Mouse (Mus musculus): ENCODE measurements at regions not wholly inside any gene's neighbourhood (a gene's known extent, or its start where the extent isn't known, plus 50 kb on each side); places are given as distances from the start of the nearest gene placed in this dataset.

DNA sequence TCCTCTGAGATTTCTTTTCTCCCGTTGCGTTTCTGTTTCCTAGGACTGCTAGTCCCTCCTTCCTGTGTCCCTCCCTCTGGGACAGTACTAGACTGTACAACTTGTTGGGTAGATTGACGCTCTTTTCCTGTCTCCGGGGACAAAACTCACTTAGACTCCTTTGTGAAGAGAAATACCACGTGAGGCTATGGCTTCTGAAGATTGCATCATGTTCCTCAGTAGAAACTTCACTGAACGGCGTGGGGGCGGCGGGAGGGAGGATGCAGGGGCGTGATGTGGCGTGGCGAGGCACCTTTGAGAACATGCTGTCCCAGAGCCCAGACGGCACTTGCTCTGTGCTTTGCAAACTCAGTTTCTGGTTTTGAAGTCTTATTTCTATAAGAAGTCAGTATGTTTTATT lies 78.5 kb downstream of the Spata18 start:
- no peak for ATAC-seq

DNA sequence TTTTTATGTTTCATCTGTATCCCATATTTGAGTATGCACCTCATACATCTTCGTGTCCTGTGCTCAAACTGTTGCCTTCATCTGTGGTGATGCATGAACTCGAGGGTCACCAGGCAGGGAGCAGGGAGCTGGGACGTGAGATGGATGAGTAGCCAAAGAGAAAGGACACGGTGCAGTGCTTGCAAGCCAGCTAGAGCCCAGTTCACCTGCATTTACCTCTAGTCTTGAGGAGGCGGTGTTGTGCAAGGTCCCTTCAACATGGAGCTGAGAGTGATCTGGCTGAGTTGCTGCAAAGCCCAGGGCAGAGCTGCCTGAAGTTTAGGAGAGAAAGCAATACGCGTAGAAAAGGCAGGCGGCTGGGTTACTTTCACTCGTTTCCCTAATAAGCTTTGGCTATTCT lies 80.2 kb downstream of the Spata18 start:
- ATAC-seq, result no peak

DNA sequence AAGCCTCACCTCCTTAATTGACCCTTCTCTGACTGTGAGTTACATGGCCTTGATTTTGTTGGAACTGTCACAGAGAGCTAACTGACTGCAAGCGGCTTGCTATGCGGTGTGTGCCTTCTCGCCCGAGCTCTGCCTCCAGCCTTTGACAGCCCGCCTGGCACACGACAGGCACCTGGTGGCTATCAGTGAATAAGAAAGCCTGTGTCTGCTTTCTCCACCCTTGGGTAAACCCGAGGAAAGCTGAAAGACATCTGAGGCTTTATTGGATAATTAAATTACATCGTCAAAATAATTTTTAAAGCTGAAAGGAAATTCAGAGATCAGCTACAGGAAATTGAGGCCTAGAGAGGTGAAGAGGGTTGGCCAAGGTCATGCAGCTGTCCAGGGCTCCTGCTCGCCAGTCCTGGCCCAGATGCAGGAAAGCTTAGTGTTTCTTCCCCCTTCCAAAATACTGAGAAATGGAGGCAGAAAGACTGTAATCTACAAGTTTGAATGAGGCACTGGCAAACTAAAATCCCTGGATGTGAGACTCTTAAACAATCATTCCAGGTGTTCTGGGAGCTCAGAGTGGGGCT lies 80.9 kb downstream of the Spata18 start:
- ATAC-seq, result no peak

DNA sequence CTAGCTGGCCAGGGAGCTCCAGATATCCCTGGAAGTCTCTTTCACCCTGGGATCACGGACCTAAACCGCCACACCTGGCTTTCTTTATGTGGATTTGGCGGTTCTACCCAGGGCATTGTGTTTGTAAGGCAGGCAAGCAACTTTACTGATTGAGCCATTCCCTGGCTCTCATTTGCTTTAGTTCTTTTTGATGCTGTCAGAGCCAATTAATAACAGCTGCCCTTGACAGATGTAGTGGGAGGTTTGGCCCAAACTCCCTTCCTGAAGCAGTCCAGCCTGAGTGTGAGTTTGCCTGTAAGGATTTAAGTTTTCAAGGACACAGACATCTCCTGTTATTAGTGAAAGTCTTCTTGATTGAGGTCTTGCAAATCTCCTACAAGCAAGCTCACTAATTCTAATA lies 89.6 kb downstream of the Spata18 start:
- ATAC-seq, result no peak

DNA sequence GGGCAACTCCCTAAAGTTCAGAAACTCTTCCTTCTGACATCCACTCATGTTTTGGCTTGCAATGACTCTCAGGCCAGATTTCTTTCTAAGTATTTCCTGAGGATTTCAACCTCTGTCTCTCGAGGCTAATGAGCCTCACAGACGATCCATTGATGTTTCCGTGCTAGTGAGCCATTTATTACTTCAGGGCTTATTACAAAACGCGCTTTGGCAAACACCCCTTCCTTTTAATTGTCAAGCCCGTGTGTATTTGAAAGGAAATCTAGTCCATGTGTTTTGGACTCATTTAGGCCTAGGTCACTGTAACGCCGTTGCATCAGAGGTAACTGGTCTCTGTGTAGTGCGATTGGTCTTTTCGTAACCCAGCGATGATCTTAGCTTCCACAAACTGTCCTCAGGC lies 90.3 kb downstream of the Spata18 start:
- ATAC-seq, result no peak

DNA sequence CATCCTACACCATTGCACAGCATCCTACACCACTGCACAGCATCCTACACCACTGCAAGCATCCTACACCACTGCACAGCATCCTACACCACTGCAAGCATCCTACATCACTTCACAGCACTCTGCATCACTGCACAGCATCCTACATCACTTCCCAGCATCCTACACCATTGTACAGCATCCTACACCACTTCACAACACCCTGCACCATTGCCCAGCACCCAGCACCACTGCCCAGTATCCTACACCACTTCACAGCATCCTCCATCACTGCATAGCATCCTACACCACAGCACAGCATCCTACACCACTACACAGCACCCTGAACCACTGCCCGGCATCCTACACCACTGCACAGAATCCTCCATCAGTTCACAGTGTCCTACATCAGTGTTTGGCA lies 92.8 kb downstream of the Spata18 start:
- ATAC-seq, result no peak

DNA sequence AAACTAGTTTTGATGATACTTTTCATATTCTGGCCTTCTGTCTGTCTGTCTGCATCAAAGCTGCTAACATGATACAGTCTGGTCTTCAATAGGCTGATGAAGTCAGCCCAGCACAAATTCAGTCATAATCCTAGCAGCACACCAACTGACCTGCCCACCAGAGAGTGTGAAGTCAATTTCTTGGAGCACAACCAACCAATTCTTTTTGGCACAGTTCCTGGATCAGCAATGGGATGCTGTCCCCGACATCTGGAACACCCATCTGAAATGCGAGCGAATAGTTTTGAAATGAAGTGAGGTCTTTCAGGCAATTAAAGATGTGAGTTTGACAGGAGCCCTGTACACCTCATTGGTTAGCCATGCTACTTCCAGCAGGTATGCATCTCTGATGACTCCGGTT lies 98.6 kb downstream of the Spata18 start:
- no peak for ATAC-seq

DNA sequence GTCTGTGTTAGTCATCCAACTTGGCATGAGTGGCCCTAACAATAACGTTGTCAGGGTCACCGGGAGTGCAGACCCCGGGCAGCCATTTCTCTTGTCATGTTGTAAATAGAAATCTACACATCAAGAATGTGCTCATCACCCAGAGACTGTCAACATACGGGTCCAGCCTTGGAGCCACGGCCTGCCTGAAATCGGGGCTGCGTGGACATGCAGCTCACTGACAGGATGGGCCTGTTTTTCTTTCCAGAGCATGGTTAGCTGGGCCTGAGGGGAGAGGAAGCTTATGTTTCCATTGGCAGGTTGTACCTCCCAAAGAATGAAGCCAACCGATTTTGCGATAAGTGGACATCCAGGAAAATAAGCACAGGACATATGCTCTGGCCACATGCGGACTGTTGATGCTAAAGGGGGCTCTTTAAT lies 101.1 kb downstream of the Spata18 start:
- ATAC-seq, result no peak

DNA sequence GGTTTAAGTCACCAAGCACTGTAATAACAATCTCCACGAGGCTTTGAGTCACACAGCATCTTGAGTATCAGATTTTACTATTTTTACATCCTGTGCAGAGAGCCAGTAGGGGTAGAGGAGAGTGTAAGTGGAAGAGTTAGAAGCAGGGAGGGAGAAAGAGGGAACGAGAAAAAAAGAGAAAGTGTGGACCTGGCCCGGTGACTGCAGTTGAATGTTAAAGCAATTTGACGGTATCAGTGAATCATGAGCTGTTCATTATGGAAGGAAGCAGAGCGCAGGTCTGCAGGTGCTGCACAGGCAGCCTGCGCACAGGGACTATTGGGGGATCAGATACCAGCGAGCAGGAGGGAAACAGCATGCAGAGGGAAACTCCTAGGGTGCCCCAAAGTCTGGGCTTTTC lies 102.6 kb downstream of the Spata18 start:
- no peak for ATAC-seq

DNA sequence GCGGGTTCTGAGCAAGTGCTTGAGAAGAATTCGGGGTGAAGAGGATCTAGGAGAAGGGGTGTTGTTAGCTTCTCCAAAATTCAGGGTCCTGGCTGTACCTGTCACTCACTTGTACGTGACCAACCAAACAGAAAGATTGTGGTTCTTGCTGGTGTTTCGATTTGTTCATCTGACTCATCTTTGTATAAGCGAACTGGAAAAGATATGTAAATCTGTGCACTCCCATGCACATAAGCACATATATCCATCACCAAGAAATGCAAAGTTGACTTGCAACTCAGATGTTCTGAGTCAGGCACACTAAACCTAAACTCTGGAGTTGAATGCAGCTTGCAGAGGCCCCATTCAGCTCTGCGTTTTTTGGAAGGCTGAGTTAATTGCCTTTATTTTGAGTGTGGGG lies 107.4 kb downstream of the Spata18 start:
- no peak for ATAC-seq

DNA sequence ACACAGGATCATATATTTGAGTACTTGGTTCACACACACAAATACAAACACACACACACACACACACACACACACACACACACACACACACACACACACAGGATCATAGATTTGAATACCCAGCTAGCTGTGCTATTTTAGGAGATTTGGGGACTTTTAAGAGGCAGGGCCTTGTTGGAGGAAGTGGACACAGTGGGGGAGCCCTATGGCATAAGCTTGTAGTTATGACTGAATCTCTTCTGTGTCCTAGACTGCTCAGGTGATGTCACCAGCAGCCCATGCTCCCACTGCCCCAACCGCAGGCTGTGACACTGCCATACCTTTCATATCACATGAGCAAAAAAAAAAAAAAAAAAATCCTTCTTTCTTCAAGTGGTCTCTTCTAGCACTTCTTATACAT lies 110.1 kb downstream of the Spata18 start:
- no peak for ATAC-seq

DNA sequence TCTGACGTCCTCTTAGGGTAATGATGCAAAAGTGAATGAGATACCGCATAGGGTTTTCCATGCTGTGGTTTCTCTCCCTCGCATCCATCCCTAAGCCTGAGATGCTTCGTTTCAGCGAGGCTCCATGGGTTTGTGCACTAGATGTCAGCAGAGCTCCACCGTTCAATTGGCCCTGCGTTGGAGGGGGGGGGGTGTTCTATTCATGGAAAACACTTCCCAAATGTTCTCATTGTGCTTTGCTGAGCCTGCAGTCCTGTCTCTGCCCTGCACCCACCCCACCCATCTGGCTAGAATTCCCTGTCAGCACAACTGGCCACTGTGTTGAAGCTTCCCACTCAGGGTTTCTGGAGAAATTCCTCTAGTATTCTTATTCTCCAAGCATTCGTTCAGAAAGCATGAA lies 110.5 kb downstream of the Spata18 start:
- no peak for ATAC-seq

DNA sequence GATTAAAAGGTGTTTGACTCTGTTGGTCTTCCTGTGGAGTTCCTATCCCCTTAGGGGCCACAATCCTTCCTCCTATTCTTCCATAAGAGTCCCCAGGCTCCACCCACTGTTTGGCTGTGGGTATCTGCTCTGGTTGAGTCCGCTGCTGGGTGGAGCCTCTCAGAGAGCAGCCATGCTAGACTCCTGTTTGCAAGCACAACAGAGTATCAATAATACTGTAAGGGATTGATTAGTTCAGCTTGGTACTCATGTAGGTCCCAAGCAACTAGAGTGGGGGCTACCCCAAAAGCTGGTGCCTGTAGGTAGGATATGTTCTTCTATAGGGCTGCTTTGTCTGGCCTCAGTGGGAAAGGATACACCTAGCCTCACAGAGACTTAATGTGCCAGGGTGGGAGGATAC lies 113.0 kb downstream of the Spata18 start:
- no peak for ATAC-seq

DNA sequence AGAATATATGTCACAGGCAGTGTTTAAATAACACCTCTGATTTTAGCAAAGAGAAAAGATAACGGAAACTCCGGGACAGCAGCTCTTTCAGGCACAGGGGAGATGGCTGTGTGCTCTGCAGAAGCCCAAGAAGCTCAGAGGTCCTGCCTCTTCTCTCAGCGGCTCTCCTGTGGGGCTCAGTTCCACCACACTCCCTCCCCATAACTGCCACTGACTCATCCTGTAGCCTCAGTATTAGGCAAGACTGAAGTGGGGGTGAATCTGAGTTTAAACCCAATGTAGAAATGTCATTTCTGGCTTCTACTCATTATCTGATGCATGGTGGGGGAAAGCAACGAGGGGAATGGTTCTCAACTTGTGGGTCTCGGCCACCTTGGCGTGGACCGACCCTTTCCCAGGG lies 114.3 kb downstream of the Spata18 start:
- no peak for ATAC-seq

DNA sequence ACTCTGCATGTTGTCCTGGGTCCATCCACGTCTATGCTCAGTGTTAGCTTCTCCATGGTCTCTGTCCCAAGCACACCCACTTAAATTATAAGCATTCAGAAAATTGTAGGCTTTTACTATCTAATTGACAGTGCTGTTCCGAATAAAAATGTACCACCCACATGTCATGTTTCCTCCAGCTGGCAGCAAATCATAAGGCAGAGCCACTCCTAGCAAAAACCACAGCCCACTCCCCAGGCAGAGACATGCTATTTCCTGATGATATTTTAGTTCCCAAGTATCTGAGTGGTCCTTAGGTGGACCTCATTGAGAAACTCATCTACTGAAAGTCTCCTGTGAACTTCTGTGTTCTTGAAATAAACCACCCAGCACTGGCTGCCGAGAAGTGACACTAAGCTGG lies 117.1 kb downstream of the Spata18 start:
- ATAC-seq, result no peak

DNA sequence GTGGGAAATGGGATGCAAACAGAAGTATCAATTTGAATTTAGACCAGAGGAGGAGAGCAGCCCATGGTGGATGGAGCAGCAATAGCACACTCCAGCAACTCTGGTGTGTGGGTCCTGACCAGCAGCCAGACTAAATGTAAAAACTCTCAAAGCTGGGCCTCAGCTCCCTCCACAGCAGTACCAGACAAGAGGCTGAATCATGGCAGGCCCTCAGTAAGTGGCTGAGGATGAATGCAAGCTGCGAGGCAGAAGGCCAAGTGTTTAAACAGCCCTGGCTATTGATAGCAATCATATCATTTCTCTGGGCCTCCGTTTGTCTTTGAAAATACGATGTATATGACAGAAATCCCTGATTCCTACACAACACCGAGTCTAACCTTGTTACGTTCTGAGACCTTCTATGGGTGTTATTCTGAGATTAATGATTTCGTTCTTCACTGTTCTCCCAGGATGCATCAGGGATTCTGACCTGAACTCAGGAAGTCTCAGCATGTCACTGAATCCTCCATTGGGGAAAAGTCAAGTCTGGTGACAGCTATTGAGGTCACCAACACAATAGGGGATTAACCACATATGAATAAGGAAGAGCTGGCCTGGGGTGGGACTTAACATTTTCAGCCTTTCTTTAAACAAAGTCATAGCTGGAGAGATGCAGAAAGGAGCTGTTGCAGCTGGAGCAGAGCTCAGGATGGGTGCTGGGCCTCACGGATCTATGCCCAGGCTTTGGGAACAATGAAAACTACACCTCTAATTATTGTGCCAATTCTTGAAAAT lies 124.8 kb downstream of the Spata18 start:
- ATAC-seq, result no peak

DNA sequence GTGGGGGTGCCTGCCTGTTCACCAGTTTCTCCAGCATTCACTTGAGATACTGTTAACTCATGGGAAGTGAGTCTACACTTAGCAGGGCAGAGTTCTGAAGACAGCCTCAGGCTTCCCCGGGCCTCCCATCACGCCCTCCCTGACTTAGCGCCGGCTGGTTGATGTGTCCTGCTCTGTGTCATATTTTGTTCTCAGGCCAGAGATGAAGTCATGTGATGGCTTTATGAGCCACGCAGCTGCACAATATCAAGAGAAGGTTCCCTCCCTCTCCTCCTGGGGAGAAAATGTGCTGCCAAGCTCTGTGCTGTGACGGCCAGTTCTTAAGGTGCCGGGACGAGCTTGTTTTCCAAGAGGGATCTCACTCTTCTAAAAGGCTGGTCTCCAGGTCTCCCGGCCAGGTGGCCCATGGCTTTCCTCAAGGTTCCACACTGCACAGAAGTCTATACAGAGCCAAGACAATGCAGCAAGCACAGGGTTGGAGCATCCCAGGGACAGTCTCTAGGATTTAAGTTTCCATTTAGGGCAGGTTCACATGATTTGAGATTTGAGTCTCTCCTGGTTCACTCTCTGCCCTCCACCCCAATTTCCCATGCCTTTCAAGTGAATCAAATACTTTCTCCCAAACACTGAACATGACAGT lies 126.2 kb downstream of the Spata18 start:
- no peak for ATAC-seq

DNA sequence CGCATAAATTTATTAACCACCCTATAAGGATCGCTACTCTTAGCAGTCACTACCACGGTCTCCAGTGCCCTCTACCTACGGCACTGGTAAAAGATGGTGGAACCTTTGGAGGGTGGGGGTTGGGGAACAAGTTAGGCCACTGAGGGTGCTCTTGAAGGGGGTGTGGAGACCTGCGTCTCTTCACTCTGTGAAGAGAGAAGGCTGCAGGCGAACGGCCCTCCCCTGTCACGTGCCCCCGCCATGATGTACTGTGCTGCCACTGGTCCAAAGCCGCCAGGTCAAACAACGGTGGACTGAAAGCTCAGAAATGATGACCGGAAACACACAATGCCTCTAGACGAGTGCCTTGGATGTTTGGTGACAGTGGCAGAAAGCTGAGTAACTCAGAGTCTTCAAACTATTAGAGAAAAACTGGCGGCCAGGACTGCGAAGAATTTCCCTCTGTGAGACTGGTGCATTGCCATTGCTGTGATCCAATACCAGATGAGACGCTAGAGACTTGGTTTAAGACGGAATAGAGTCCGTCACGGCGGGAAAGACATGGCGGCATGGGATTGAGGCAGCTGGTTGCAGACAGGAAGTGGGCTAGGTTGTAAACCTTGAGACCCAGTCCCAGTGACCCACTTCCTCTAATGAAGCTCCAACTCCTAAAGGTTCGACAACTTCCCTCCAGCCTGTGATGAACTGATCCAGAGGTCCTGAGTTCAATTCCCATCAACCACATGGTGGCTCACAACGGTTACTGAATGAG lies 130.2 kb downstream of the Spata18 start:
- no peak for ATAC-seq

DNA sequence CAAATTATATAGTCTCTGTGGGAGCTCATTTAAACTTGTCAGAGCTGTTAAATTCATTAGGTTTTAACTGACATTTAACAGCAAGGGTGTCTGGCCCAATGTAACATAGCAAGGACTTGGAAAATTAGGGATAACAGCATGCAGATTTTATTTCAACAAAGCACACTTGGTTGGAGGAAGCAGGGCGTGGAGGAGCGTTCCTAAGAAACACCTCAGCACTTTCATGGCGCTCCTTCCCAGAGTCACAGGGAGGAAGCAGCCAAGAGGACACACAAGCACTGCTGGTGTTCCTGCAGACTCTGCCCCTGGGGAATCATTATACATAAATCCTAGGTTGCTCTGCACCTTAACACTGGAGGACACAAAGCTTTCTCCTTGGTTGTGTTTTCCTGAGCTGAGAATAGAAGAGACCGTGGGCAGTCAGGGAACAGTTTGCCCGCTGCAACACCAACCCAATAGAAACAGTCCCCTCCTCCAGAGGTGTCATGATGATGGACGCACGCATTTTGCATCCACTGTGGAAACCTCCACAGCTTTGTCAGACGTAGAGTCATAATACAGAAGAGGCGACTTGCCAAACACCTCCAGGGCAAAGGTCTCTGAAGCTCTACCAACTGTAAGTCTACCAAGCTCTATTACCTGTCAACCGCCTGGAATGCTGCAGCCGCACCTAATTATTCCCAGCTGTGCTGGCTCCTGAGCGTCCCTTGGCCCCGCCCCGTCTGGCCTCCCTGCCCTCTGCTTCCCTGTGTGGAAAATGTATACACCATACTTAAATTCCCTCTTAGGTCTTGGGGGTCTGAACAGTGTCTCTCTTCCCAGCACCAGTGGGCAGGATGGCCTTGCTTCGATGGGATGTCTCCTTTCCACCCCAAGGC lies 131.3 kb downstream of the Spata18 start:
- no peak for ATAC-seq

DNA sequence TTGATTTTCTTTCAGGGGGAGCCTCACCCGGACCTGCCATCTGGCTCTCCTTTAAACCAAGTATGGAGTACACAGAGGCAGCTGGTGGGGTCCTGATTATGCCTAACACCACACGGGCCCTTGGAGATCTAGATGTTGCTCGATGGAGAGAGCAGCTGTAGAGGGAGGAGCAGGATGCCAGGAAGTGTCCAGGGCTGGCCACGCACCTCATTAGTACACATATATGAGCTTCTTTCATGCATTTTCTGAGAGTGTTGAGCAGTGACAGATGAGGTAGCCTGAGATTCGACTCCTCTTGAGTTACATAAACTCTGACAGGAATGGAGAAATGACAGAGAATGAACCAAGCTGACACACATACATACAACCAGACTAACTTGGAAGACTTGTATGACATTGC lies 136.1 kb downstream of the Spata18 start:
- ATAC-seq, result no peak

DNA sequence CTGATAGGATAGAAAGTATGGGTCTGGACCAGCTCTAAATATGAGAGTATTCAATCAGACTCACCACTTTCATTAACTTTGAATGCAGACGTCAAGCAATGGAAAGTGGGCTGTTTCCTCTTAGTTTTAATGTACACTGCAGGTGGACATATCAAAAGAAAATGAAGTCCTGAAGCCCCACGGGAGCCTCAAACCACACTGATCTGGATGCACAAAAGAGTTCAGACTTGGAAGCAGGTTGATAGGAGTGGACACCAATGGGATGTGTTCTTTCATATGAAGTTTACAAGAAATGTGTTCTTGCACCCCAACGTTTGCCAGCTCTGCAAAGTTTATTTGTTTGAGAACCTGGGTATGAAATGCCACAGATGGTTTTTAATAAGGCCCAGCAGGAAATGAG lies 141.0 kb downstream of the Spata18 start:
- ATAC-seq, result no peak

DNA sequence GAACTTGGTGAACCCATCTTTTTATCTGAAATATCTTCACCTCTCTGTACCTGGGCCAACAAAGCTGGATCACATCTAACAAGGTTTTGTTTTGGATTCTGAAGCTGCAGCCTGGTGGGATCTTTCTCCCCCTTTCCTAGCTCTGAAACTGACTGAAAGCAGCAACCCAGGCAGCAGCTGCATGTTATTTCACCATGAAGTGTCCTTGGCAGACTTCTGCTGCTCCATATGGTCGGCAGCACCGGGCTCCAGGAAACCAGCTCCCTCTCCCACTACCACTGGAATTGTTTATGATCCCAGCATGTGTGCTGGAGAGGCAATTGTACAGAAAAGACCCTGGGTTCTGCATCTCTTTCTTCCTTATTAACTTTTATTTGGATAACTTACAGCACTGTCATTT lies 145.0 kb downstream of the Spata18 start:
- no peak for ATAC-seq

DNA sequence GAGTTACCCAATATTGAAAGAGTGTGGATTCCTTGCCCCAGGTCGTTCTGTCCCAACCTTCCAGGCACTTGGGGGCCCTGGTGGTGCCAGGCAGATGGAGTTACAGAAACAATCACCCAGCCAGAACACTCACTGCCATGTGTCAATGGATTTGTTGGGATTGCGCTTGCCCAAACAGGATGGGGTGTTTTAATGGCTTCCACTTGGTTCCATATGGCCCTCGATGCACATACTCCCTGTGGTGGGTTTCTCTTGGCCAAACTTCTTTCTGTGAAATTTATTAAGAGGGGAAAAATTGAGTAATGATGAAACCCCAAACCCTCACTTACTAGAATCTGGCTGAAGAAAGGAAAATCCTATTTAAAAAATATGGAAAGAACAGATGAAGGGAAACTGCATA lies 146.8 kb downstream of the Spata18 start:
- ATAC-seq, result no peak

All from inflammation-experienced regulatory T-cells, adult 6 months (primary cell).